Mouse (Mus musculus) B cell, adult (primary cell): ENCODE data around the gene Hist2h2aa2. TPM values are rescaled to one million over a fixed set of nuclear protein-coding genes. Genes with fewer than 3 reads are reported as not detected.

Experiments used
- total RNA-seq: library from RNA; stranded (reverse); gene quantifications from 4 replicates; pipeline ENCODE4 v1.2.4, GENCODE M21; 2023; ENCODE audit not compliant: inconsistent age

Hist2h2aa2 gene
- 684 to 746 TPM (median 716 TPM) in 4 replicates for total RNA-seq

DNA sequence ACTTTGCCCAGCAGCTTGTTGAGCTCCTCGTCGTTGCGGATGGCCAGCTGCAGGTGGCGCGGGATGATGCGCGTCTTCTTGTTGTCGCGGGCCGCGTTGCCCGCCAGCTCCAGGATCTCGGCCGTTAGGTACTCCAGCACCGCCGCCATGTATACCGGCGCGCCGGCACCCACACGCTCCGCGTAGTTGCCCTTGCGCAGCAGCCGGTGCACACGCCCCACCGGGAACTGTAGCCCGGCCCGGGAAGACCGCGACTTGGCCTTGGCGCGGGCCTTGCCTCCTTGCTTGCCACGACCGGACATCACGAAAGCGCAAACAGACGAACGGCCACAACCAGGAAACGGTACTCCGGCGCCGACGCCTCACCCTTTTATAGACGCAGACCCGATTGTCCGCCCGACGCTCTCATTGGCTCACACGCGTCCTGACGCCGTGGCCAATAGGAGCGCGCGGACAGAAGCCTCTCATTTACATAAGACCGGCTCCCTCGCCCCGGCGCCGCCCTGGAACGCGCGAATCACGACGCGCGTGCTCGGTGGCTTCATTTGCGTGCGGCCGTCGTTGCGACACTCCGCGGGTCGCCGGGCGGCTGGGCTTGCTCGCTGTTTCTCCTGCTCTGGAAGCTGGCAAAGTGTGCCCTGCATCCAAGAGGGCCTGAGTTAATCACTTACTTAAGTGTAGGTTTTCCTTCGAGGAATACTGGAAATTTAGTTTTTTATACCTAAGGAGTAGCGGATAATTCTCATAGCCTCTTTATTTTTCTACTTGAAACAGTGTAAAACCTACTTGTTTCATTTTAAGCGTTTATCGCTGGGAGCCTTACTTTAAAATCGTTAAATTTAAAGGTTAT is at the start of gene Hist2h2aa2:
TSS of gene Hist2h2aa2 (minus strand) at position 328 of the 850 bp plus-strand sequence.

DNA sequence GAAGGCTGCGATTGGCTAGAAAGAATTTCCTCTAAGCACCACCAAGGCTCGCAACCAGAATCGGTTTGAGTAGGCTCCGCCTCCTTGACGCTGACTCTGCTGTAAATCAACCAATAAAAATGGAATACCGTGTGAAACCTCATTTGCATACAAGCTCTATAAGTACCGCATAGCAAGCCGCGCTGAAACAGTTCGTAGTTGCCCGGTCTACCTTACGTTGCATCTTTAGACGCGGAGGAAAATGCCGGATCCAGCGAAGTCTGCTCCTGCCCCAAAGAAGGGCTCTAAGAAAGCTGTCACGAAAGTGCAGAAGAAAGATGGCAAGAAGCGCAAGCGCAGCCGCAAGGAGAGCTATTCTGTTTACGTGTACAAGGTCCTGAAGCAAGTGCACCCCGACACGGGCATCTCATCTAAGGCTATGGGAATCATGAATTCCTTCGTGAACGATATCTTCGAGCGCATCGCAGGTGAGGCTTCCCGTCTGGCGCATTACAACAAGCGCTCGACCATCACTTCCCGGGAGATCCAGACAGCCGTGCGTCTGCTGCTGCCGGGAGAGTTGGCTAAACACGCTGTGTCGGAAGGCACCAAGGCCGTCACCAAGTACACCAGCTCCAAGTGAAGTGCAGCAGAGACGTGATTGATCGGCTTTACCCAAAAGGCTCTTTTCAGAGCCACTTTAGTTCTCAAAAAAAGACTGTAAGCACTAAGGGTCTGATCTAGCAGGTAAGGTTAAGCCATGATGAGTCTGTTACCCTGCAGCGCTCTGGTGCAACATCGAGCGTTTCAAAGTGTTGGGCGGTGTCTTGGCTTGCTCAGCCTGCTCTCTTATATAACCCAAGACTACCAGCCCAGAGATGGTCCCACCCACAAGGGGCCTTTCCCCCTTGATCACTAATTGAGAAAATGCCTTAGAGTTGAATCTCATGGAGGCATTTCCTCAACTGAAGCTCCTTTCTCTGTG is 29.7 kb upstream of the Hist2h2aa2 start, which contains the start of gene Hist2h2bb:
TSS of gene Hist2h2bb (plus strand) at position 242 of the 964 bp plus-strand sequence.

DNA sequence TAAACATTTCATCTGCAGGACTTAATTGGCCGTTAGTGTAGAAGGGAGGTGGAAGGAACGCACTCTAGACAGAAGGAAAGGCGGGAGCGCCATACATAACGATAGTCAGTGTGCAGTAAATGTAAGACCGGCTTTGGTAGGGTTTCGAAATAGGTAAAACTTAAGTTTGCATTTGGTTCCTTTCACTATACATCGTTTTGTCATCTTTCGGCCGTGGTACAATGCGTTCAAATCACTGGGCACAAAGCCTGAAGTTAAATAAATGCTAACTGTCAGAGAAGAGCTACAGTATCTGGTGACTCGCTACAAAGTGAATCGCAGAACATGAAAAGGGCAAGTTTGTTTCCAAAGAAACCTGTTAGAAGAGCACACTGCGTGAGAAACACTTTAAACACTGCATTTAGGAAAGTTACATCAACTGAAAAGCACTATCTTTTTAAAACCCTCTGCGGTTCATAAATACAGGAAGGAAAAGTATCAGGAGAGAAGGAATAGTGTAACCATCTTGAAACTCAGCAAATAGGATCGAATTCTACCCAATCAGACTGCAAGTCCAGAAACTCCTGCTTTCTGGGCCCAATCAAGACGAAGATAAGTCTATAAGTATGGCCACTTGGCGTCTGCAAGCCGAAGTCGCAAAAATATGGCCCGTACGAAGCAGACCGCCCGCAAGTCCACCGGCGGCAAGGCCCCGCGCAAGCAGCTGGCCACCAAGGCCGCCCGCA is 28.1 kb upstream of the Hist2h2aa2 start, which contains the start of gene Hist2h3b:
TSS of gene Hist2h3b (plus strand) at position 604 of the 725 bp plus-strand sequence.

GRCm38 (mm10) chr3:96262979-96263550 is 23.0 kb upstream of the Hist2h2aa2 start, which contains the start of gene Hist2h4:
TSS of gene Hist2h4 (minus strand) at chr3:96263311.

GRCm38 (mm10) chr3:96246427-96246856 is 6.4 kb upstream of the Hist2h2aa2 start, which contains the start of gene Hist2h3c1:
TSS of gene Hist2h3c1 (plus strand) at chr3:96246685.

DNA sequence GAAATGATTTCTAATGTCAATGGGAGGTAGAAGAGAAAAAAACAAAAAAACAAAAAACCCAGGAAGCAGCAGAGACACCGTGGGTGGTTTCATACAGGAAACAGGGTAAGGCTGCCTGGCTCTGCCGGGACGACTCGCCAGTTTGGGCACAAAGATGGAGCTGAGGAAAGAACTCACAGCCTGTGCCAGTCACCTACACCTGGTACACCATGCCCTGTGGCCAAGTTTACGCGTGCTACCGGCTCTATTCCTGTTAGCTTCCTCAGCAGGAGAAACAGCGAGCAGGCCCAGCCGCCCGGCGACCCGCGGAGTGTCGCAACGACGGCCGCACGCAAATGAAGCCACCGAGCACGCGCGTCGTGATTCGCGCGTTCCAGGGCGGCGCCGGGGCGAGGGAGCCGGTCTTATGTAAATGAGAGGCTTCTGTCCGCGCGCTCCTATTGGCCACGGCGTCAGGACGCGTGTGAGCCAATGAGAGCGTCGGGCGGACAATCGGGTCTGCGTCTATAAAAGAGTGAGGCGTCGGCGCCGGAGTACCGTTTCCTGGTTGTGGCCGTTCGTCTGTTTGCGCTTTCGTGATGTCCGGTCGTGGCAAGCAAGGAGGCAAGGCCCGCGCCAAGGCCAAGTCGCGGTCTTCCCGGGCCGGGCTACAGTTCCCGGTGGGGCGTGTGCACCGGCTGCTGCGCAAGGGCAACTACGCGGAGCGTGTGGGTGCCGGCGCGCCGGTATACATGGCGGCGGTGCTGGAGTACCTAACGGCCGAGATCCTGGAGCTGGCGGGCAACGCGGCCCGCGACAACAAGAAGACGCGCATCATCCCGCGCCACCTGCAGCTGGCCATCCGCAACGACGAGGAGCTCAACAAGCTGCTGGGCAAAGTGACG is 5.2 kb upstream of the Hist2h2aa2 start, which contains the start of gene Hist2h2aa1:
TSS of gene Hist2h2aa1 (plus strand) at position 495 of the 884 bp plus-strand sequence.

DNA sequence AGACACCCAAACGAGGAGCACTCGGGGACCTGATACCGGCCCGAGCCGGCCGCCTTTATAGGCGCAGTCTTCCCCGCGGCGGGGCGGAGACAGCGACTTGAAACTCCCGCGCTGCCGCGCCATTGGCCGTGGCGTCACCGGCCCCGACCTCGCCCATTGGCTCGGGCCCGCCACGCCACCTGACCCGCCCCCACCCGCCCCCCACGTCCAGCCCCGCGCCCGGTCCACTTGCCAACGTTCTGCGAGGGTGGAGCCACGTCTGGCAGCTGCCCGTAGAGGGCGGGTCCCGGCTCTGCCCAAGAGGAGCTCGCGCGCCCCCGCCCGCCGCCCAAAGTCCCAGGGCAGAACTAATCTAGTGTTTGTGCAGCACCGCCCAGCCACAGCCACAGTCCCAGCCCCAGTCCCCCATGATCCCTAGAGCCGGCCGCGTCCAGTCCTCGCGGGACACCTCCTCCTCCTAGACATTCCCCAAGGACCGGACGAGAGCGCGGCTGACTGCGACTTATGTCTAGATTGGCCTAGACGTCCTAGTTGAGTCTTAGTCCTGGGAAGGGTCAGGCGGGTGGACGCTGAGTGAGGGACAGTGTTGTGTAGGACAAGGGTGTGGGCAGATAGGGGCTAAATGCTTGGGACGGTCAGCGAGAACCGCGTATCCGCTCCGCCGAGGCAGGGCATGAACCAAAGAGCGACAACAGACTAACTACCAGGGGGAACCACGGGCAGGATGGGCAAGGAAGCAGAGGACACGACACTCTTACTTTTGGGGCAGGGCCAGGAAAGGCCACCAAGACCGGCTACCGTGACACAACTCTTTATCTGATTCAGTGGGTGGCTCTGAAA is 902 bp downstream of the Hist2h2aa2 start, which contains the start of gene Hist2h3c2:
TSS of gene Hist2h3c2 (minus strand) at position 174 of the 840 bp plus-strand sequence.

GRCm38 (mm10) chr3:96220765-96221639 is 19.1 kb downstream of the Hist2h2aa2 start, which contains the start of the genes Hist2h2ac and Hist2h2be:
TSS of gene Hist2h2ac (minus strand) at chr3:96220880.
TSS of gene Hist2h2be (plus strand) at chr3:96221119.

GRCm38 (mm10) chr3:96219661-96220130 is 20.4 kb downstream of the Hist2h2aa2 start, which contains the start of the genes Bola1 and Hist2h2ab:
TSS of gene Bola1 (minus strand) at chr3:96219709.
TSS of gene Hist2h2ab (plus strand) at chr3:96219865.

Other genes with a start within 250 kb of the Hist2h2aa2 start
- 203 to 253 TPM (median 234 TPM) in 4 replicates for gene Plekho1, start 244.3 kb downstream of the Hist2h2aa2 start, total RNA-seq
- 16.8 to 29.1 TPM (median 20.3 TPM) in 4 replicates for gene Vps45, start 181.8 kb downstream of the Hist2h2aa2 start, total RNA-seq
- 53.7 to 61.3 TPM (median 54.9 TPM) in 4 replicates for gene Otud7b, start 135.7 kb downstream of the Hist2h2aa2 start, total RNA-seq
- 1.9 to 3.4 TPM (median 2.4 TPM) in 4 replicates for gene Mtmr11, start 78.3 kb downstream of the Hist2h2aa2 start, total RNA-seq
- 86.6 to 96.9 TPM (median 89.8 TPM) in 4 replicates for gene Sf3b4, start 67.9 kb downstream of the Hist2h2aa2 start, total RNA-seq
- gene Sv2a, start 59.1 kb downstream of the Hist2h2aa2 start, total RNA-seq, result 2.2 to 4.4 TPM (median 2.7 TPM) in 4 replicates
- gene Bola1, start 20.6 kb downstream of the Hist2h2aa2 start, total RNA-seq, result 8.4 to 10.2 TPM (median 9.0 TPM) in 4 replicates
- gene Hist2h2ab, start 20.4 kb downstream of the Hist2h2aa2 start, total RNA-seq, result 5.1 to 10.3 TPM (median 7.2 TPM) in 4 replicates
- 110 to 130 TPM (median 113 TPM) in 4 replicates for gene Hist2h2ac, start 19.4 kb downstream of the Hist2h2aa2 start, total RNA-seq
- gene Hist2h2be, start 19.2 kb downstream of the Hist2h2aa2 start, total RNA-seq, result 4.9 to 5.8 TPM (median 5.0 TPM) in 4 replicates
- gene Hist2h3c2, start 1.1 kb downstream of the Hist2h2aa2 start, total RNA-seq, result 1.6 to 5.2 TPM (median 3.2 TPM) in 4 replicates
- 4.9 to 9.3 TPM (median 6.8 TPM) in 3 of 4 replicates, not detected in the other for gene Hist2h2aa1, start 5.2 kb upstream of the Hist2h2aa2 start, total RNA-seq
- gene Hist2h3c1, start 6.4 kb upstream of the Hist2h2aa2 start, total RNA-seq, result not detected in 4 replicates
- gene Hist2h4, start 23.0 kb upstream of the Hist2h2aa2 start, total RNA-seq, result 52.3 to 62.2 TPM (median 53.7 TPM) in 4 replicates
- 151 to 194 TPM (median 183 TPM) in 4 replicates for gene Hist2h3b, start 28.4 kb upstream of the Hist2h2aa2 start, total RNA-seq
- 179 to 204 TPM (median 198 TPM) in 4 replicates for gene Hist2h2bb, start 29.5 kb upstream of the Hist2h2aa2 start, total RNA-seq
- 0.19 to 0.60 TPM (median 0.52 TPM) in 4 replicates for gene Fcgr1, start 53.7 kb upstream of the Hist2h2aa2 start, total RNA-seq
- gene BC107364, start 212.0 kb upstream of the Hist2h2aa2 start, total RNA-seq, result not detected in 4 replicates